Mouse (Mus musculus): Measurements from ENCODE around the gene Stk39.

GRCm38 (mm10) chr2:68383964-68384363, 88.1 kb downstream of the Stk39 start:
- no peak for TF ChIP-seq MAFK (IDR thresholded peaks at IDR 0.05; ENCODE audit: insufficient read depth, low read depth, low read length)
- no peak for TF ChIP-seq HCFC1 (IDR thresholded peaks at IDR 0.05; ENCODE audit: borderline replicate concordance, insufficient read depth, low read length)
- TF ChIP-seq CHD2 (IDR thresholded peaks at IDR 0.05; ENCODE audit: low read depth, low read length) = no peak
- TF ChIP-seq ZNF384 (IDR thresholded peaks at IDR 0.05; ENCODE audit: low read depth, low read length) = no peak

Data from ES-E14 (cell line).